Mouse (Mus musculus) monocyte, adult 5-6 weeks (primary cell): ENCODE results near the gene Myoz1. TPM values are rescaled to one million over a fixed set of nuclear protein-coding genes. Genes with fewer than 3 reads are reported as not detected.

Experiments
- ATAC-seq: fragments of 153-309, 156-312 bp; replicated peaks from 2 replicates; pipeline ENCODE4 v1.8.0; 2017; ENCODE audit warnings: mild to moderate bottlenecking; ENCODE audit not compliant: low TSS enrichment, insufficient number of reproducible peaks, severe bottlenecking, poor library complexity, low FRiP score
- total RNA-seq: library from RNA; stranded (forward); fragments of 200-1000, 200-491, 200-594 nt; gene quantifications from 3 replicates; pipeline ENCODE4 v1.2.3, GENCODE M21; 2017

Gene Myoz1
- total RNA-seq, 1 experiment from 2014 or later = 1.1 TPM

- ATAC-seq = no peak
These were observed 46.2 kb downstream of the Myoz1 start for GRCm38 (mm10) chr14:20610146-20610545.

GRCm38 (mm10) chr14:20609519-20609918 lies 46.8 kb downstream of the Myoz1 start:
- no peak for ATAC-seq

- no peak for ATAC-seq
These were observed 48.8 kb downstream of the Myoz1 start for GRCm38 (mm10) chr14:20607396-20608126.

- ATAC-seq = no peak
These were observed 55.1 kb downstream of the Myoz1 start for GRCm38 (mm10) chr14:20601287-20601686.

- ATAC-seq = no peak
These were observed 56.1 kb downstream of the Myoz1 start for GRCm38 (mm10) chr14:20600203-20600602.

GRCm38 (mm10) chr14:20599542-20599941 lies 56.8 kb downstream of the Myoz1 start:
- ATAC-seq = no peak

Other genes starting within 250 kb of the Myoz1 start
- not detected in 3 replicates for gene Cfap70, start 204.3 kb downstream of the Myoz1 start, total RNA-seq
- 70.7 to 97.0 TPM (median 87.2 TPM) in 3 replicates for gene Anxa7, start 176.4 kb downstream of the Myoz1 start, total RNA-seq
- 0.43 to 1.9 TPM in 2 of 3 replicates, not detected in the other for gene Mss51, start 159.6 kb downstream of the Myoz1 start, total RNA-seq
- 41.3 to 101 TPM (median 45.1 TPM) in 3 replicates for gene Ppp3cb, start 110.0 kb downstream of the Myoz1 start, total RNA-seq
- gene Usp54, start 15.5 kb downstream of the Myoz1 start, total RNA-seq = 0.57 to 5.1 TPM (median 2.0 TPM) in 3 replicates
- gene Synpo2l, start 11.8 kb upstream of the Myoz1 start, total RNA-seq = not detected in 3 replicates
- 156 to 200 TPM (median 191 TPM) in 3 replicates for gene Sec24c, start 17.8 kb upstream of the Myoz1 start, total RNA-seq
- gene Fut11, start 38.4 kb upstream of the Myoz1 start, total RNA-seq = 5.0 to 9.7 TPM (median 8.2 TPM) in 3 replicates
- 61.2 to 77.6 TPM (median 74.5 TPM) in 3 replicates for gene Chchd1, start 46.5 kb upstream of the Myoz1 start, total RNA-seq
- gene Zswim8, start 51.0 kb upstream of the Myoz1 start, total RNA-seq = 36.0 to 67.6 TPM (median 60.8 TPM) in 3 replicates
- 15.6 to 17.6 TPM (median 16.8 TPM) in 3 replicates for gene Ndst2, start 78.0 kb upstream of the Myoz1 start, total RNA-seq
- gene Camk2g, start 137.5 kb upstream of the Myoz1 start, total RNA-seq = 36.4 to 81.1 TPM (median 62.3 TPM) in 3 replicates
- 0.39 to 1.1 TPM in 2 of 3 replicates, not detected in the other for gene Plau, start 180.1 kb upstream of the Myoz1 start, total RNA-seq